Mouse (Mus musculus) adipose tissue, adult 10 weeks (tissue): Measurements from ENCODE around the gene Slx4ip. TPM values are rescaled to one million over a fixed set of nuclear protein-coding genes. Genes with fewer than 3 reads are reported as not detected.

ENCODE experiments used
- polyA plus RNA-seq: library from polyadenylated mRNA; stranded (reverse); fragments of 350-450 nt; fragmentation: Illumina TruSeq; extraction: RNeasy Lipid Tissue Mini Kit (QIAGEN cat#74804); gene quantifications from one replicate; pipeline ENCODE4 v1.2.3, GENCODE M21; 2014; ENCODE audit warnings: low read depth, low replicate concordance

Gene Slx4ip
- 7.4 TPM for polyA plus RNA-seq

GRCm38 (mm10) chr2:136891068-136891950, at the start of gene Slx4ip, which contains the start of the genes AL731706.1 and Mkks:
Gene Slx4ip (plus strand): TSS chr2:136891218.
Gene AL731706.1 (minus strand): TSS chr2:136891389.
Gene Mkks (minus strand): TSS chr2:136891389.

GRCm38 (mm10) chr2:136885579-136885978, 5.4 kb upstream of the Slx4ip start, which contains the start of gene AL731706.2:
Gene AL731706.2 (minus strand): TSS chr2:136885679.

GRCm38 (mm10) chr2:137116025-137116674, 225.1 kb downstream of the Slx4ip start, which contains the start of gene Jag1:
Gene Jag1 (minus strand): TSS chr2:137116644.

Other genes with a start within 250 kb of the Slx4ip start
- not detected for gene Snap25, start 177.8 kb upstream of the Slx4ip start, polyA plus RNA-seq
- 33.0 TPM for gene AL731706.2, start 5.5 kb upstream of the Slx4ip start, polyA plus RNA-seq
- gene AL731706.1, start 171 bp downstream of the Slx4ip start, polyA plus RNA-seq = 20.5 TPM
- 5.7 TPM for gene Mkks, start 171 bp downstream of the Slx4ip start, polyA plus RNA-seq
- 12.8 TPM for gene Jag1, start 225.4 kb downstream of the Slx4ip start, polyA plus RNA-seq